ENCODE assay signal across 7 mouse cellular contexts in the genomic region with DNA sequence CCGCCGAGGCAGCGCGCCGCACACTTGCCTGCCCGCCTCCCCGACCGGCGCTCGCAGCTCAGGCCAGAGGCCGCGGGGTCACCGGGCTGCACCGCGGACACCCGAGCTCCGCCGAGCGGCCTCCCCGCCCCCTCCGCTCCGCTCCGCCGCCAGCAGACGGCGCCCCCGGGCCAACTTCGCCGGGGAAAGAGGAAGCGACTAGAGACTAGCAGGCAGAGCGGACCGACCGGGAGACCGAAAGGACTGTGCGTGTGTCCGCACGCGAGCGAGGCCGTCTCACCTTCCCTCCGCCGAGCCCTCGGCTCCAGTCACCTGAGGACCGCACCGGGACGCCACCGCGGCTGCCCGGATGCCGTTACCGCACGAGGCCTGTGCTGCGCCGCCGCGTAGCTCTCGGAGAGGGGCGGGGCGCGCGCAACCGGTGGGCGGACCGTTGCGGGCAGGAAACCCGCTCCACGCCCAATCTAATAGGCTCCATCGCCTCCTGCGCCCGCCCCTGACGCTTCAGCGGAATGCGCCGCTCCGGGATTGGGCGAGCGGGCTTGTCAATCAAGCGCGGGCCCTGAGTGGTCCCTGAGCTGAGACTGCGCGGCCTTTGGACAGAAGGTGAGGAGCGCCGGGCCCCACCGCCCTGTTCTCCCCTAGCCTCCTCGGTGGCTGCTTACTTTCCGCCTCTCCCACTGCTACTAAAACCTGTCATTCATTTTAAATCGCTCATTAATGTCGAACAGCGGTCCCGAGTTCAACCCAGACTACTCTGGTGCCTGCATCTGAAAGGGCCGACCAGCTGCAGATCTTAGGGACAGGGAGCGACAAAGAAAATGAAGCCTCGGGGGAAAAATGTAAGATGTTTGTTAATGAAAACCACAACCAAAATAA. TPM values are rescaled to one million over a fixed set of nuclear protein-coding genes. Genes with fewer than 3 reads are reported as not detected.
DNase-seq lines count a peak whose midpoint lies in the region; ATAC-seq lines count a peak whose summit lies in the region.

Gene Nck1, minus strand, starts transcription at position 420 of the 879 bp plus-strand sequence.

- H3K36me3 ChIP-seq in embryonic facial prominence, embryonic 11.5 days (replicated peaks; ENCODE audit: control insufficient read depth, insufficient read depth, low read depth, low read length): no peaks in the 10 kb centered on the region
- H3K36me3 ChIP-seq in limb, embryonic 10.5 days: peaks cover 7% of the 10 kb centered on the region
- H3K36me3 ChIP-seq in midbrain, embryonic 13.5 days: peaks cover 12% of the 10 kb centered on the region

- H3K4me3 ChIP-seq in embryonic facial prominence, embryonic 11.5 days (ENCODE audit: low read depth, low read length): peak within 1 kb of the TSS; percentile 93
- H3K4me3 ChIP-seq in limb, embryonic 10.5 days: peak within 1 kb of the TSS; percentile 96
- peak within 1 kb of the TSS; percentile 94 for H3K4me3 ChIP-seq in midbrain, embryonic 13.5 days (replicated peaks)

- under 1% methylated on average over 69 of the region's 93 CpGs for WGBS in embryonic facial prominence, embryonic 11.5 days
- under 1% methylated on average over 93 of the region's 93 CpGs for WGBS in limb, embryonic 10.5 days
- under 1% methylated on average over 66 of the region's 93 CpGs for WGBS in midbrain, embryonic 13.5 days

- peak; percentile 100 for ATAC-seq in embryonic facial prominence, embryonic 11.5 days (replicated peaks; ENCODE audit: insufficient number of reproducible peaks, low FRiP score, low TSS enrichment, low read depth)
- ATAC-seq in granulocyte monocyte progenitor cell, adult 5-6 weeks (replicated peaks; ENCODE audit: poor library complexity, severe bottlenecking): peak; percentile 92
- peak; percentile 100 for ATAC-seq in midbrain, embryonic 13.5 days

- no peaks in the 10 kb centered on the region for H3K4me1 ChIP-seq in embryonic facial prominence, embryonic 11.5 days (ENCODE audit: control insufficient read depth, insufficient read depth, low read length)
- H3K4me1 ChIP-seq in limb, embryonic 10.5 days: peaks cover 19% of the 10 kb centered on the region
- peaks cover 22% of the 10 kb centered on the region for H3K4me1 ChIP-seq in midbrain, embryonic 13.5 days (replicated peaks)

- peak within 1 kb of the TSS; percentile 87 for H3K27ac ChIP-seq in embryonic facial prominence, embryonic 11.5 days (replicated peaks; ENCODE audit: low read depth, low read length)
- H3K27ac ChIP-seq in limb, embryonic 10.5 days: peak within 1 kb of the TSS; percentile 98
- peak within 1 kb of the TSS; percentile 90 for H3K27ac ChIP-seq in midbrain, embryonic 13.5 days

- peak; percentile 99 for DNase-seq in adrenal gland, postnatal 14 days
- peak; percentile 99 for DNase-seq in embryonic facial prominence, embryonic 11.5 days (ENCODE audit: low spot score)
- DNase-seq in kidney, adult 11 months: peak; percentile 99
- DNase-seq in limb, embryonic 10.5 days (ENCODE audit: low spot score): peak; percentile 97
- peak; percentile 98 for DNase-seq in spleen, adult 12 weeks (ENCODE audit: low spot score)

- peak within 1 kb of the TSS; percentile 92 for H3K9ac ChIP-seq in embryonic facial prominence, embryonic 11.5 days (replicated peaks; ENCODE audit: low read length)
- peak within 1 kb of the TSS; percentile 94 for H3K9ac ChIP-seq in midbrain, embryonic 13.5 days (replicated peaks)

- peak within 1 kb of the TSS; percentile 61 for H3K4me2 ChIP-seq in embryonic facial prominence, embryonic 11.5 days (ENCODE audit: low read depth, low read length)
- peak within 1 kb of the TSS; percentile 79 for H3K4me2 ChIP-seq in midbrain, embryonic 13.5 days (replicated peaks)

- no peaks in the 10 kb centered on the region for H3K27me3 ChIP-seq in embryonic facial prominence, embryonic 11.5 days (ENCODE audit: control insufficient read depth, insufficient read depth, low read length)
- no peaks in the 10 kb centered on the region for H3K27me3 ChIP-seq in limb, embryonic 10.5 days (ENCODE audit: low read depth, poor library complexity, severe bottlenecking)
- H3K27me3 ChIP-seq in midbrain, embryonic 13.5 days: no peaks in the 10 kb centered on the region

- H3K9me3 ChIP-seq in embryonic facial prominence, embryonic 11.5 days (replicated peaks; ENCODE audit: control insufficient read depth, low read length): no peaks in the 10 kb centered on the region
- H3K9me3 ChIP-seq in limb, embryonic 10.5 days (replicated peaks): no peaks in the 10 kb centered on the region; the same call in 1 of the 2 replicates
- peaks cover 11% of the 10 kb centered on the region; the same call in 1 of the 2 replicates for H3K9me3 ChIP-seq in midbrain, embryonic 13.5 days

RNA-seq across cellular contexts. Expression of gene Nck1, which starts in this region (rescaled TPM):
- total RNA-seq in adrenal gland, postnatal 14 days (2021): 51.4 and 55.7 TPM in 2 replicates
- polyA plus RNA-seq in embryonic facial prominence, embryonic 11.5 days (2014; fragmentation: Nextera tagmentation; extraction: Ambion mirVana): 84.5 and 92.5 TPM in 2 replicates
- 35.0 and 44.2 TPM in 2 replicates for total RNA-seq in granulocyte monocyte progenitor cell, adult 5-6 weeks (2014; fragmentation: Nextera tagmentation)
- total RNA-seq in granulocyte monocyte progenitor cell, adult 5-6 weeks (2017): 35.5 and 61.4 TPM in 2 replicates
- 62.5 and 66.3 TPM in 2 replicates for polyA plus RNA-seq in limb, embryonic 10.5 days (2016; fragmentation: Nextera tagmentation; extraction: Ambion mirVana)
- 61.6 and 64.2 TPM in 2 replicates for polyA plus RNA-seq in midbrain, embryonic 13.5 days (2015; fragmentation: Nextera tagmentation; extraction: Ambion mirVana)

Comparison
In these comparisons a context has a peak if more than half of its experiments do, and no peak if none do; other contexts are left out.
1. Peak in every context shown above with its lines: DNase-seq, ATAC-seq, H3K4me3 ChIP-seq and H3K27ac ChIP-seq.